Mouse (Mus musculus) heart, embryonic 14.5 days (tissue): ENCODE data around the gene Madd. TPM values are rescaled to one million over a fixed set of nuclear protein-coding genes. Genes with fewer than 3 reads are reported as not detected.
"Not testable (repeated sequence)": the region's sequence is repeated elsewhere in the genome, so short reads cannot be mapped to it uniquely, and the experiment has no call there.

ENCODE experiments used
- ATAC-seq: fragments of 200-750 bp; cut with Nextera tagmentation; 2 replicates; pipeline ENCODE4 v1.8.0; 2017; ENCODE audit warnings: low read depth, moderate TSS enrichment; ENCODE audit not compliant: insufficient number of reproducible peaks, insufficient read depth, low FRiP score
- H3K27ac ChIP-seq, 2 experiments: fragments of 200-500 bp in 1 of 2; fragments of 300-500 bp in 1 of 2; sonication (generic) in 1 of 2; replicated peaks in 1 of 2; 2 replicates each; pipeline ENCODE4 v1.5.1; 2012 to 2014; ENCODE audit warnings: low read depth in 2 of 2, low read length in 2 of 2, control low read depth in 1 of 2, mild to moderate bottlenecking in 1 of 2, mixed read lengths in 1 of 2; ENCODE audit not compliant: control insufficient read depth in 1 of 2, insufficient read depth in 1 of 2
- H3K27me3 ChIP-seq: fragments of 300-500 bp; sonication (generic); 2 replicates; pipeline ENCODE4 v1.6.1; 2014; ENCODE audit warnings: mild to moderate bottlenecking, low read length, control low read depth; ENCODE audit not compliant: control insufficient read depth, insufficient read depth
- H3K36me3 ChIP-seq: fragments of 300-500 bp; sonication (generic); 2 replicates; pipeline ENCODE4 v1.6.1; 2014; ENCODE audit warnings: mild to moderate bottlenecking, control low read depth, low read length, mixed read lengths; ENCODE audit not compliant: control insufficient read depth, insufficient read depth
- H3K4me1 ChIP-seq, 2 experiments: fragments of 200-500 bp in 1 of 2; fragments of 300-500 bp in 1 of 2; sonication (generic) in 1 of 2; 2 replicates each; pipeline ENCODE4 v1.6.1; 2012 to 2014; ENCODE audit warnings: low read length in 2 of 2, control low read depth in 1 of 2, mixed read lengths in 1 of 2; ENCODE audit not compliant: control insufficient read depth in 2 of 2, insufficient read depth in 2 of 2
- H3K4me2 ChIP-seq: fragments of 300-500 bp; sonication (generic); 2 replicates; pipeline ENCODE4 v1.6.1; 2014; ENCODE audit warnings: mild to moderate bottlenecking, low read length
- H3K4me3 ChIP-seq, 2 experiments: fragments of 200-500 bp in 1 of 2; fragments of 300-500 bp in 1 of 2; sonication (generic) in 1 of 2; 2 replicates each; pipeline ENCODE4 v1.5.1; 2012 to 2014; ENCODE audit warnings: low read length in 2 of 2, mild to moderate bottlenecking in 2 of 2, control low read depth in 1 of 2, low read depth in 1 of 2, moderate library complexity in 1 of 2; ENCODE audit not compliant: control insufficient read depth in 1 of 2, insufficient read depth in 1 of 2
- H3K9ac ChIP-seq: fragments of 300-500 bp; sonication (generic); 2 replicates; pipeline ENCODE4 v1.6.1; 2014; ENCODE audit warnings: mild to moderate bottlenecking, low read length
- H3K9me3 ChIP-seq: fragments of 300-500 bp; sonication (generic); 2 replicates; pipeline ENCODE4 v1.6.1; 2016; ENCODE audit warnings: low read length, control low read depth; ENCODE audit not compliant: control insufficient read depth
- WGBS: fragments of 180-500 bp; shearing (Covaris S2); extraction: QIAGEN DNeasy Blood & Tissue Kit; methylation state at CpG from one replicate; pipeline ENCODE4 v1.1.7; 2014; 5-methylcytosine and 5-hydroxymethylcytosine counted together
- polyA plus RNA-seq: library from polyadenylated mRNA; unstranded; fragments of >200 nt; fragmentation: Nextera tagmentation; extraction: Ambion mirVana; gene quantifications from 2 replicates; pipeline ENCODE4 v1.2.1, GENCODE M21; 2014

Gene Madd
- polyA plus RNA-seq, 1 experiment from 2014 or later = 5.2 TPM

GRCm38 (mm10) chr2:91112491-91112890 lies 71.1 kb downstream of the Madd start:
- H3K9ac ChIP-seq = no peak overlapping the region
- no peak overlapping the region for H3K4me3 ChIP-seq
- H3K4me2 ChIP-seq = no peak overlapping the region
- no peaks in the 10 kb centered on the region for H3K9me3 ChIP-seq
- H3K36me3 ChIP-seq = no peaks in the 10 kb centered on the region
- H3K27me3 ChIP-seq = no peaks in the 10 kb centered on the region
- 25% methylated on average over 4 of the region's 4 CpGs for WGBS
- ATAC-seq = no peak
- H3K4me1 ChIP-seq = peaks cover 26 to 35% of the 10 kb centered on the region in 2 experiments
- peak overlapping the region; percentile 54 to 59; a peak in 3 of 4 replicates for H3K27ac ChIP-seq

GRCm38 (mm10) chr2:91111832-91112231 lies 71.8 kb downstream of the Madd start:
- 90% methylated on average over 3 of the region's 3 CpGs for WGBS
- ATAC-seq = not testable (repeated sequence)

GRCm38 (mm10) chr2:91110429-91110828 lies 73.2 kb downstream of the Madd start:
- H3K4me1 ChIP-seq = peaks cover 15 to 18% of the 10 kb centered on the region in 2 experiments
- no peak overlapping the region for H3K4me2 ChIP-seq
- no peaks in the 10 kb centered on the region for H3K9me3 ChIP-seq
- H3K36me3 ChIP-seq = no peaks in the 10 kb centered on the region
- ATAC-seq = no peak
- no peak overlapping the region for H3K4me3 ChIP-seq
- H3K9ac ChIP-seq = no peak overlapping the region
- WGBS = 85% methylated on average over 6 of the region's 6 CpGs
- H3K27me3 ChIP-seq = no peaks in the 10 kb centered on the region
- H3K27ac ChIP-seq = no peak overlapping the region

More at GRCm38 (mm10) chr2:91111832-91112231, 71.8 kb downstream of the Madd start:
- H3K27ac ChIP-seq, H3K4me3 ChIP-seq, H3K4me2 ChIP-seq, H3K27me3 ChIP-seq, H3K9me3 ChIP-seq, H3K36me3 ChIP-seq, H3K9ac ChIP-seq: not testable (repeated sequence)
- peaks cover 22 to 29% of the 10 kb centered on the region in 2 experiments for H3K4me1 ChIP-seq

- 87% methylated on average over 5 of the region's 5 CpGs for WGBS
- Histone ChIP-seq H3K9me3 (no peaks in the 10 kb centered on the region), H3K4me2 (no peak overlapping the region), H3K27me3 (no peaks in the 10 kb centered on the region), H3K4me1 (peaks cover 14 to 15% of the 10 kb centered on the region in 2 experiments), H3K4me3 (no peak overlapping the region), H3K9ac (no peak overlapping the region), H3K27ac (no peak overlapping the region), H3K36me3 (no peaks in the 10 kb centered on the region)
- ATAC-seq = no peak
Measured at GRCm38 (mm10) chr2:91109807-91110385, 73.7 kb downstream of the Madd start.

DNA sequence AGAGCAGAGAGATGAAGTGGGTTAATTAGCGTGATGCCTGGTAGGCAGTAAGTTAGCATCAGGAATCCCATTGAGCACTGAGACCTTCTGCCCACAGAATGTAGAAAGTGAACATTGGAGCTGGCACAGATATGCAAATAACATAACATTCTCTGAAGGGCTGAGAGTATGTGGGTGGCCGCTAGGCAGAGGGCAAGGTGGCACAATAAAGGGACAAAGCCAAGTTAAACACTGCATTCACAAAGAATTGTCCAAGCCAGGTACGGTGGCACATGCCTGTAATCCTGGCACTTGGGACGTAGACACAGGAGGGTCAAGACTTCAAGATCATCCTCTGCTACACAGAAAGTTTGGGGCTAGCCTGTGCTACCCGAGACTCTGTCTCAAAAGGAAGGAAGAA lies 74.4 kb downstream of the Madd start:
- Histone ChIP-seq H3K4me1 (peaks cover 13 to 15% of the 10 kb centered on the region in 2 experiments), H3K27ac (no peak overlapping the region), H3K36me3 (no peaks in the 10 kb centered on the region), H3K4me2 (no peak overlapping the region), H3K27me3 (no peaks in the 10 kb centered on the region), H3K4me3 (no peak overlapping the region), H3K9me3 (no peaks in the 10 kb centered on the region), H3K9ac (no peak overlapping the region)
- WGBS = 78% methylated on average over 5 of the region's 5 CpGs
- no peak for ATAC-seq

GRCm38 (mm10) chr2:91108156-91108555 lies 75.5 kb downstream of the Madd start:
- Histone ChIP-seq H3K27ac (no peak overlapping the region), H3K4me3 (no peak overlapping the region), H3K4me2 (no peak overlapping the region), H3K36me3 (no peaks in the 10 kb centered on the region), H3K9ac (no peak overlapping the region), H3K27me3 (no peaks in the 10 kb centered on the region), H3K9me3 (no peaks in the 10 kb centered on the region), H3K4me1 (peaks cover 11 to 12% of the 10 kb centered on the region in 2 experiments)
- ATAC-seq = no peak
- WGBS = 72% methylated on average over 3 of the region's 3 CpGs

DNA sequence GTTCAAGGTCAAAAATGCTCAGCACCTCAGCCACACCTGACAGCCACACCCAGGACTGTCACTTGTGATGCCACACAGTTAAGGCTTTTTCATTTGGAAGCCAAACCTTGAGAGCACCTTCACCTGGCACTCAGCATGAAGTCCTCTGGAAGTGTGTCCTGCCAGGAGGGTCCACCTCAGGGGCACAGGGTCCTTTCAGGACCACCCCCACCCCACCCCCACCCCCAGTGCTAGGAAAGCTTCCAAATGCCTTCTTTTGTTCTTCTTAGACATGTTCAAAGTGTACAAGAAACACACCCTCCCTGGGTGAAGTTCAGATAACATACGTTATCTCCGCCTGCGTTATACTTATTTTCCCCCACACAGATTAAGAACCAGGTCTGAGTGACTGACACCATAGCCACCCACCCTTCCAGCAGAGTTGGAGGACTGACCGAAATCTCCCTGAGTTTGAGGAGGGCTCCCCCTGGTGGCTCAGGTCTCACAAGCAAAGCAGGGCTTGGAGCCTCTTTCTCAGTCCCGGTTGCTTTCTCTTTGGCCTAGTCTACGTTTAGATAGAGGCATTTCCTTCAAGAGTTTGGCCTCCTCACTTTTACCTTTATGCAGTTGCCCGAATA lies 82.4 kb downstream of the Madd start:
- Histone ChIP-seq H3K4me3 (no peak overlapping the region), H3K36me3 (no peaks in the 10 kb centered on the region), H3K4me1 (peaks cover 4 to 10% of the 10 kb centered on the region in 2 experiments; a peak in 2 of 4 replicates), H3K9me3 (no peaks in the 10 kb centered on the region), H3K9ac (peak overlapping the region; percentile 3; the same call in 1 of the 2 replicates), H3K4me2 (0 out of 2 replicates have a peak overlapping the region, but pooled peaks have one; percentile 5), H3K27ac (no peak overlapping the region), H3K27me3 (no peaks in the 10 kb centered on the region)
- ATAC-seq = peak; percentile 63
- WGBS = 3% methylated on average over 7 of the region's 7 CpGs
